Mouse (Mus musculus) CH12.LX (cell line): ENCODE data around the gene Acot12. TPM values are rescaled to one million over a fixed set of nuclear protein-coding genes. Genes with fewer than 3 reads are reported as not detected.

ENCODE experiments used
- DNase-seq: peaks from one replicate; pipeline ENCODE4 v3.0.0-alpha.2; 2013; ENCODE audit errors: extremely low read depth
- H3K27ac ChIP-seq: 2 replicates; pipeline ENCODE4 v1.5.1; 2012; ENCODE audit warnings: low read depth, mild to moderate bottlenecking, control low read depth, moderate library complexity; ENCODE audit not compliant: insufficient read depth
- H3K27me3 ChIP-seq: replicated peaks from 2 replicates; pipeline ENCODE3; 2012; ENCODE audit warnings: inconsistent platforms
- H3K36me3 ChIP-seq, 2 experiments: replicated peaks in 1 of 2; 2 replicates each; pipeline versions ENCODE3 to v1.6.1; 2012; ENCODE audit warnings: inconsistent platforms in 1 of 2, low read length in 1 of 2, mild to moderate bottlenecking in 1 of 2, mixed read lengths in 1 of 2, moderate library complexity in 1 of 2; ENCODE audit not compliant: control insufficient read depth in 1 of 2, insufficient read depth in 1 of 2
- H3K4me1 ChIP-seq, 2 experiments: 2 replicates each; pipeline ENCODE4 v1.6.1; 2012; ENCODE audit warnings: inconsistent platforms in 1 of 2, moderate library complexity in 1 of 2; ENCODE audit not compliant: insufficient read depth in 2 of 2, control insufficient read depth in 1 of 2
- H3K4me2 ChIP-seq: 2 replicates; pipeline ENCODE4 v1.6.1; 2012; ENCODE audit warnings: low read depth, mild to moderate bottlenecking, control low read depth; ENCODE audit not compliant: poor library complexity, insufficient read depth, severe bottlenecking
- H3K4me3 ChIP-seq, 3 experiments: fragments of 150-350 bp in 1 of 3; sonication (generic) in 1 of 3; replicated peaks in 1 of 3; 2 replicates each; pipeline versions ENCODE3 to v1.5.1; 2011 to 2012; ENCODE audit warnings: low read depth in 2 of 3, low read length in 2 of 3, mild to moderate bottlenecking in 2 of 3, moderate library complexity in 2 of 3, control low read depth in 1 of 3, improper control_type of control experiment in 1 of 3, inconsistent platforms in 1 of 3, mixed read lengths in 1 of 3; ENCODE audit not compliant: poor library complexity in 1 of 3
- H3K79me2 ChIP-seq: replicated peaks from 2 replicates; pipeline ENCODE4 v1.6.1; 2012; ENCODE audit warnings: mild to moderate bottlenecking, moderate library complexity; ENCODE audit not compliant: control insufficient read depth, poor library complexity, insufficient read depth, severe bottlenecking; ENCODE audit errors: extremely low read depth
- H3K9ac ChIP-seq: 2 replicates; pipeline ENCODE4 v1.6.1; 2012; ENCODE audit warnings: low read depth, mild to moderate bottlenecking, control low read depth, moderate library complexity; ENCODE audit not compliant: insufficient read depth
- H3K9me3 ChIP-seq: replicated peaks from 2 replicates; pipeline ENCODE3; 2012; ENCODE audit warnings: low read length, inconsistent platforms, mixed read lengths
- E2F4 ChIP-seq: IDR thresholded peaks from 2 replicates; pipeline ENCODE4 v1.6.1; 2011; ENCODE audit warnings: low read depth, low read length, improper control_type of control experiment; ENCODE audit not compliant: insufficient replicate concordance
- EP300 ChIP-seq: IDR thresholded peaks from 2 replicates; pipeline ENCODE4 v1.6.1; 2011; ENCODE audit warnings: low read length, improper control_type of control experiment
- KAT2A ChIP-seq: IDR thresholded peaks from 2 replicates; pipeline ENCODE4 v1.6.1; 2012; ENCODE audit warnings: low read length, improper control_type of control experiment, inconsistent platforms; ENCODE audit not compliant: insufficient replicate concordance
- MYC ChIP-seq: IDR thresholded peaks from 2 replicates; pipeline ENCODE4 v1.6.1; 2011; ENCODE audit warnings: low read depth, mild to moderate bottlenecking, improper control_type of control experiment, low read length
- NELFE ChIP-seq: IDR thresholded peaks from 2 replicates; pipeline ENCODE4 v1.6.1; 2011; ENCODE audit warnings: low read depth, low read length, improper control_type of control experiment
- NRF1 ChIP-seq: IDR thresholded peaks from 2 replicates; pipeline ENCODE4 v1.6.1; 2014; ENCODE audit warnings: low read depth, mild to moderate bottlenecking, inconsistent platforms, low read length, improper control_type of control experiment, moderate library complexity
- ZC3H11A ChIP-seq: IDR thresholded peaks from 2 replicates; pipeline ENCODE4 v1.6.1; 2012; ENCODE audit warnings: low read depth, mild to moderate bottlenecking, inconsistent platforms, low read length, improper control_type of control experiment
- dilution Hi-C: fragments of 300-500 bp; cut with MboI; formaldehyde crosslinking; loops from 2 replicates; pipeline ENCODE4 v1.14.3; 2020; ENCODE audit warnings: low sequenced_read_pairs; ENCODE audit not compliant: extremely low pct_unique_long_range_greater_than_20kb, extremely low pct_ligation_motif_present
- in situ Hi-C: fragments of 300-500 bp; cut with MboI; formaldehyde crosslinking; loops from 3 replicates; pipeline ENCODE4 v1.14.3; 2019; ENCODE audit warnings: low sequenced_read_pairs, low pct_ligation_motif_present, low pct_unique_long_range_greater_than_20kb, mixed read lengths
- polyA plus RNA-seq: library from polyadenylated mRNA; unstranded; fragments of >175 nt; gene quantifications from 2 replicates; pipeline ENCODE4 v1.2.1, GENCODE M21; 2012; ENCODE audit warnings: low read depth; ENCODE audit not compliant: insufficient read length
- total RNA-seq, 2 experiments: library from RNA; depleted of rRNA; stranded (reverse); fragments of 300-350 nt in 1 of 2; fragments of >200 nt in 1 of 2; gene quantifications; 2 replicates each; pipeline ENCODE4 v1.2.3; 2012 to 2014

The Acot12 gene
- total and polyA plus RNA-seq, 3 experiments = 0.55 to 1.6 (median 0.96) TPM

DNA sequence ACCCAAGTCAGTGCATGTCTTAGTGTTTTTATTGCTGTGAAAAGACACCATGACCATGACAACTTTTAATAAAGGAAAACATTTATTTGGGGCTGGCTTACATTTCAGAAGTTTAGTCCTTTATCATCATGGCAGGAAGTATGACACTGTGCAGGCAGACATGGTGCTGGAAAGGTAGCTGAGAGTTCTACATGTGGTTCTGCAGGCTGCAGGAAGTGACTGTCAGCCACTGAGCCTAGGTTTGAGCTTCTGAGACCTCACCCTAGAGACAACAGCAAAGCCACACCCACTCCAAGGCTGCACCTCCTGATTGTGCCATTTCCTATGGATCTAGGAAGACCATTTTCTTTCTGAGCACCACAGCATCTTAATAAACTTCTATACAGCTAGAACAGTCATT, 86.6 kb downstream of the Acot12 start:
- H3K27ac ChIP-seq = no peak overlapping the region
- H3K79me2 ChIP-seq = no peaks in the 10 kb centered on the region
- H3K9ac ChIP-seq = no peak overlapping the region
- TF ChIP-seq MYC = no peak
- no peak for TF ChIP-seq EP300
- no peak for TF ChIP-seq NRF1
- no peak for TF ChIP-seq NELFE
- TF ChIP-seq KAT2A = no peak
- no peak for TF ChIP-seq E2F4
- no peak for TF ChIP-seq ZC3H11A
- H3K4me3 ChIP-seq = no peak overlapping the region
- in situ Hi-C loops = no loop called here
- no peaks in the 10 kb centered on the region for H3K36me3 ChIP-seq
- dilution Hi-C loops = no loop called here
- DNase-seq = no peak
- no peak overlapping the region for H3K4me2 ChIP-seq
- H3K9me3 ChIP-seq = no peaks in the 10 kb centered on the region
- peaks cover 2 to 10% of the 10 kb centered on the region in 2 experiments; a peak in 2 of 4 replicates for H3K4me1 ChIP-seq
- H3K27me3 ChIP-seq = no peaks in the 10 kb centered on the region

Other genes starting within 250 kb of the Acot12 start
- 41.6 and 45.2 TPM in 2 replicates for gene Zcchc9, start 66.2 kb downstream of the Acot12 start, total RNA-seq (2012; rRNA removed)
- gene Zcchc9, start 66.2 kb downstream of the Acot12 start, total RNA-seq (2014; rRNA removed) = 47.9 and 56.0 TPM in 2 replicates
- 69.5 and 89.1 TPM in 2 replicates for gene Zcchc9, start 66.2 kb downstream of the Acot12 start, polyA plus RNA-seq
- not detected in 2 replicates for gene Ckmt2, start 135.4 kb downstream of the Acot12 start, total RNA-seq (2012; rRNA removed)
- not detected in 2 replicates for gene Ckmt2, start 135.4 kb downstream of the Acot12 start, total RNA-seq (2014; rRNA removed)
- gene Ckmt2, start 135.4 kb downstream of the Acot12 start, polyA plus RNA-seq = not detected in 2 replicates